In the genomic region with DNA sequence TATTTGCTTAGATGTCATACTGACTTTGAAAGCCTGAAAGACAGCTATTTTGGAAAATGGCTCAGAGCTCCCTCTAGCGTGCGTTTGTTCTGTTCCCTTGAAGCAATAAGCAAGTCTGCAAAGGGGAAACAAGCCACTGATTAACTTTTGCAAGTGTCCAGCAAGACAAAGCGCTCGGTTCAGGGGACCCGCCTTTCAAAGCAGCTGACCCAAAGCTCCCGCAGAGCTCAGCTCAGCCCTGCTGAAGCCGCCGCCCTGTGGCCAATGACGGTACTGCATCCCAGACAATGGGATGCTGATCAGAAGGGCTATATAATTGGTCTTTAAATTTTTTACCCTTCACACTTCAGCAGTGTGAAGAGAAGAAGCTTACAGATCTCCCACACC, we compare ENCODE assay signal across 9 mouse cellular contexts. TPM values are rescaled to one million over a fixed set of nuclear protein-coding genes. Genes with fewer than 3 reads are reported as not detected.
DNase-seq lines count a peak whose midpoint lies in the region; ATAC-seq lines count a peak whose summit lies in the region.
"Had no signal": no experiment of that assay in that cellular context is flagged by ENCODE, and none has a peak within 500 bp of the region (broad histone marks: within the 10 kb centered on the region; RNA-seq: fewer than 3 reads in every experiment).

No protein-coding gene starts in this region.

- H3K9me3 ChIP-seq in hindbrain, embryonic 12.5 days (replicated peaks) = peaks cover 6% of the 10 kb centered on the region

- no peaks in the 10 kb centered on the region for H3K27me3 ChIP-seq in hindbrain, embryonic 12.5 days

- WGBS in hindbrain, embryonic 12.5 days = 0% methylated on average over 9 of the region's 9 CpGs

- H3K4me3 ChIP-seq in hindbrain, embryonic 12.5 days = no peak overlapping the region
- H3K4me3 ChIP-seq: myocyte had no signal

- no peak overlapping the region for H3K4me2 ChIP-seq in hindbrain, embryonic 12.5 days (replicated peaks)

- no peak overlapping the region for H3K27ac ChIP-seq in hindbrain, embryonic 12.5 days

- H3K36me3 ChIP-seq in hindbrain, embryonic 12.5 days = no peaks in the 10 kb centered on the region

- peak; percentile 34; the same call in 1 of the 2 replicates for ATAC-seq in frontal cortex, adult (ENCODE audit: low TSS enrichment)
- ATAC-seq in hindbrain, embryonic 12.5 days (ENCODE audit: low FRiP score) = peak; percentile 77

- DNase-seq in NIH3T3 (ENCODE audit: low read depth) = peak; percentile 86
- DNase-seq in cerebellum, adult 18-20 months = peak; percentile 88 to 92
- DNase-seq in layer of hippocampus, postnatal 14 days (ENCODE audit: low spot score in 2 of 2) = peak; percentile 66 to 84
- DNase-seq in lung, postnatal 36 days = peak; percentile 95
- DNase-seq in right cerebral cortex, postnatal 14 days = peak; percentile 82
- peak; percentile 81 to 91 for DNase-seq in urinary bladder, postnatal 4 days (ENCODE audit: low spot score in 2 of 2)

- peaks cover 3% of the 10 kb centered on the region; the same call in 1 of the 2 replicates for H3K4me1 ChIP-seq in hindbrain, embryonic 12.5 days

- no peak overlapping the region for H3K9ac ChIP-seq in hindbrain, embryonic 12.5 days

RNA-seq across cellular contexts. Expression of a gene that starts 1.2 kb away (rescaled TPM):
- 0.12 and 0.43 TPM in 2 replicates for polyA plus RNA-seq in hindbrain, embryonic 12.5 days (2016; fragmentation: Nextera tagmentation; extraction: Ambion mirVana)
- total RNA-seq in layer of hippocampus, postnatal 14 days (2021) = under 1 TPM; 0.24 to 0.32 TPM
- polyA plus RNA-seq: myocyte had no signal

RNA-seq across cellular contexts. Expression of a gene that starts 11.9 kb away (rescaled TPM):
- polyA plus RNA-seq in hindbrain, embryonic 12.5 days (2016; fragmentation: Nextera tagmentation; extraction: Ambion mirVana) = 35.6 and 36.2 TPM in 2 replicates
- 10 to 100 TPM; 87.4 to 93.8 TPM for total RNA-seq in layer of hippocampus, postnatal 14 days (2021)

RNA-seq across cellular contexts. Expression of a gene that starts 48.2 kb away (rescaled TPM):
- 22.0 and 24.1 TPM in 2 replicates for polyA plus RNA-seq in hindbrain, embryonic 12.5 days (2016; fragmentation: Nextera tagmentation; extraction: Ambion mirVana)
- 100 to 1,000 TPM; 139 to 144 TPM for total RNA-seq in layer of hippocampus, postnatal 14 days (2021)

RNA-seq across cellular contexts. Expression of a gene that starts 53.3 kb away (rescaled TPM):
- polyA plus RNA-seq in hindbrain, embryonic 12.5 days (2016; fragmentation: Nextera tagmentation; extraction: Ambion mirVana) = 11.4 and 12.9 TPM in 2 replicates
- total RNA-seq in layer of hippocampus, postnatal 14 days (2021) = 100 to 1,000 TPM; 156 to 159 TPM

RNA-seq across cellular contexts. Expression of a gene that starts 56.1 kb away (rescaled TPM):
- not detected in 2 replicates for polyA plus RNA-seq in hindbrain, embryonic 12.5 days (2016; fragmentation: Nextera tagmentation; extraction: Ambion mirVana)
- total RNA-seq in layer of hippocampus, postnatal 14 days (2021) = not detected
- polyA plus RNA-seq: myocyte had no signal
